Mouse (Mus musculus) ovary, postnatal 10 days (tissue): ENCODE results near the gene Sort1.
A peak's percentile ranks its signal among the peaks of the same experiment; 100 is the strongest.

Source experiments
- DNase-seq: peaks from one replicate; pipeline ENCODE4 v3.0.0; 2022; ENCODE audit warnings: low spot score

Gene Sort1

DNA sequence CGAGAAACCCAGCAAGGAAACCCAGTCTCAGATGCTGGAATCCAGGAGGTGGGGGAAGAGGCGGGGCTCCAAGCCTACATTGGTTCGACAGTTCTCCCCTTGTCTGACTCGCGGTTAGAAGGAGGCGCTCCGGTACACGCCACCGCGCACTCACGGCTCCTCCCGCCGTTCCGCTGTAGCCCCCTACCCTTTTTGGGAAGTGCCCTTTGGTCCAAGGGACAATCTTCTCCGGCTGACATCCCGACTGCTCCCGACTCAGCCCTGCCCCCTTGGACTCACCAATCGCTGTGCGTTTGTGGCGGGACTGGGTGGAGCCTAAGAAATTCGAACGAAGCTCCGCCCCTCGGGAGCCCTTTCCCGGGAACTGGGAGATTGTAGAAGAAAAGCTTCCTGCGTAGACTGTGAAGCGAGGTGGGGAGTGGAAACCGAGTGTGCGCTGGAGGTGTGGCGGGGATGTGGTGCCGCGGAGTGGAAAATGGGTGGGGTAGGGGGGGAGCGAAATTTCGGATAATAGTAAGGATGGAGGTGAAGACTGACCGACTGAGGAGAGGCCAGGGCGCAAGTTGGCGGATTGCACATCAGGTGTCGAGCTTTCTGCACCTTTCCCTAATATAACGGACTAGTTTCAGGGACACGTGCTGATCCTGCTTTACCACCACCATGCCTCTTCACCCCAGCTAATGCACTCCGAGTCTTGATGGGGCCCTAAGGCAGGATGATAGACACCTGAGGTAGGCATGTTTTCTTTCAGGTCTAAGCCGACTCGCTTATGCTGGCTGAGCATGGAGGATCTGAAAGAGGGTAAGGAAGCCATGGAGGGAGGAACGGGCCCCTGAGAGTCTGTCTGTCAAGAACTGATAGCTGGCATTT, 99.8 kb downstream of the Sort1 start, which contains the start of gene Psrc1:
Psrc1 (plus strand) TSS at position 355 of the 870 bp plus-strand sequence.
- DNase-seq: peak; percentile 72

DNA sequence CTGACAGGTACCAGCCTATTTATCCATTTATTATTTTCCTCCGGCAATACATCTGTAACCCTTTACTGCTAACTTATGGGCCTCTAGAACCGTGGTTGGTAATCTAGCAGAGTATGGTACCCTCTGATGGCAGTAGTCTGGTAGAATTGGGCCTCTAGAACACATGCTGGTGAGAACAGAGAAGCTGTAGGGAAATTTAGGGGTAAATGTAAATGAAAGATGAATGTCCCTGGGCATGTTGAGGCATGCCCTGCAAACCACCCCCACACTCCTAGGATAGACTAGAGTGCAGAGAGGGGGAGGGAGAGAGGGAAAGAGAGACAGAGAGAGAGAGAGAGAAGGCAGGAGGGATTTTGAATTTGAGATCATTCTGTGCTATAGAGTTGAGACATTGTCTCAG, 100.5 kb downstream of the Sort1 start:
- DNase-seq: no peak

DNA sequence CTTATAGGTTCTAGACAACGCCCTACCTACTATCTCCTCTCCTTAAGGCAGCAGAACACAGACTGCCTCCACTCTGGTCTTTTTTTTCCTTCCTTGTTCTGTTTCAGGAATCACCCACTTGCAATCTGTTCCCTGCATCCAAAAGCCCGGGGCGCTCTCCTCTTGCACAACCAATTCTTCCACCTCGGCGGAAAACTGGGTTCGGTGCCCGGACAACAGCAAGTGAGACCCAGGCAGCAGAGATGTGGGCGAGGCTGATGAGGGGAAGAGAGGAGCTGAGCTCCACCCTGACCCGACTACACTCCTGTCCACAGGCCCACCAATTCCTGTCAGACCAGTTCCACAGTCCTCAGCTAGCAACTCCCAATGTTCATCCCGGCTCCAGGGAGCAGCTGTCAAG, 102.3 kb downstream of the Sort1 start:
- DNase-seq: no peak

DNA sequence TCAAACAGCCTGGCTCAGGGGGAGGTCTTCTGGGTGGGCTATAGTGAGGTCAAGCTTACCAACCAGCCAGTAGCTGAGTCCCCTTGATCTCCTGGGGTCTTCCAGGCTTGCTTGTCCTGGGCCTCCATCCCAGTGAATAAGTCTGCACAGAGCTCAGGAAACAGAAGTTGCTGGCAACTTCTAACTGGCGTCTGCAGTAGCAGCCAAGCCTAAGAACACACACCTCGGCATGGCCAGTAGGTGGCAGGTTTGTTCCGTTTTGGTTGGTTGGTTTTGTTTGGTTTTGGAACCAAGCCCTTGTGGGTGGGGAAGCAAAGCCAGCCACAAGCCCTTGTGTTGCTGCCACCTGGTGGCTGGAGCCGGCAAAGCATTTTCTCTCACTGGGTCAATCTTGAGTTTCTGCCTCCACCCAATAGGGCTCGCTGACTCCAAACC, 105.2 kb downstream of the Sort1 start:
- DNase-seq: peak; percentile 97

DNA sequence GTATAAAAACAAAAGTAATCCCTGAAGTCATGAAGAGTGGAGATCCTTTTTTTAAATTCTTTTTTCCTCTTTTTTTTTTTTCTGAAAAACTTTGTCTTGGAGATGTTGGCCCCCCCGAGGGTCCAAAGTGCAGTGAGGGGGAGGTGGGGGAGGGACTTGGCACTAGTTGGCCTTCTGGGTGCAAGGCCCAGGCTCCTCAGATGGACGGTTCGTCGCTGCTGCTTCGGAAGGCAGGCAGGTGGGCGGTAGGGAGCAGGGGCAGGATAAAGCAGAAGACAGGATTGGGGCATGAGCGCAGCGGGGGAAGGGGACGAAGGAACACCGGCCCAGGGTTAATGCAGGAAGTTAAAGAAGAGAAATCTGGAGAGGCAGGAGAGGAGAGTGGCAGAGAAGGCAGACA, 108.4 kb downstream of the Sort1 start:
- DNase-seq: no peak

DNA sequence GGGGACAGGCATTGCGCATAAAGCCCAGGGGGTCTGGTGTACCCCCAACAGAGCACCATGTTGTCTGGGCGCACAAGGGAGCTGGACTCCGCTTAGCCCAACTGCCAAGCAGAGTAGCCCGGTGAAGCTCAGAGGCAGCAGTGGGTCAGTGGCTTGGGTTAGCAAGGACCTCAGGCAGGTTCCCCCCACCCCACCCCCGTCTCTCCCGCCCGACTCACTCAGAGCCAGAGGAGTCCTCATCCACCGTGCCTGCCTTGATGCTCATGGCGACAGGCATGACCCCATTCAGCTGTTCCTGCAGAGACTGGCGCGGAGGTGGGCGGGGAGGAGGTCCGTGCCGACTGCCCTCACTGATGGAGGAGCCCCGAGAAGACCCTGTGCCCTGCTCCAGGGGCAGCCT, 108.9 kb downstream of the Sort1 start:
- no peak for DNase-seq

DNA sequence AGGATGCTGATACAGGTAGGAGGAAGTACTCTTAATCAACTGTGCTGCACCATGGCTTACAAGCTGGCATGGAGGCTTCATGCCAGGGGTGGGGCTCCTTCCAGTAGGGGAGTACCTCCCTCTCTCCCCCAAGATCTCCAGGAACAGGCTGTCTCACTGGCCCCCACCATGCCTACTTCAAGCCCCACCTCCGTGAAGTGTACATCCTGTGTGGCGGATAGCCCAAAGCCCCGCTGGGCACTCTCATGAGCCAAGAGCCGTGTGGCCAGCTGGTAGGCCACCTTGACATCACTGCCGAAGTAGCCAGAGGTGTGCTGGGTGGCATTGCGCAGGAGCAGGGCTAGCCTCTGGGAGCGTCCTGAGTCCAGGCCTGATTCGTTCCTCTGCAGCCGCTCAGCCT, 114.4 kb downstream of the Sort1 start:
- DNase-seq: no peak

DNA sequence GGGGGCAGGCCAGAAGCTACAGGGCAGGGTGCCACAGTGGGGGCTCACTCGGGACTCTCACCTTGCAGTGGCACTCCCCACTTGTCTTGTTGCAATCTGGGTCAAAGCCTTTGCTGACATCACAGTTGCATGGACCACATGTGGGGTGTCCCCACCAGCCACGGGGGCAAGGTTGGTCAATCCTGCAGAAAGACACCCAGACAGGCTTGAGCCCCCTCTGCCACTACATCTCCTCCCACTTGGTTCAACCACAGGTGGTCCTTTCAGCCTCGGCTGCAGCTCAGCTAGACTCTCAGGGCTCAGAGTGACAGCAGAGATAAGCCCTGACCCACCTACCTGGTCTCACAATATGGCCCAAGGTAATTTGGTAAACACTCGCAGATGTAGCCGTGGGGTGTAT, 116.6 kb downstream of the Sort1 start:
- no peak for DNase-seq

DNA sequence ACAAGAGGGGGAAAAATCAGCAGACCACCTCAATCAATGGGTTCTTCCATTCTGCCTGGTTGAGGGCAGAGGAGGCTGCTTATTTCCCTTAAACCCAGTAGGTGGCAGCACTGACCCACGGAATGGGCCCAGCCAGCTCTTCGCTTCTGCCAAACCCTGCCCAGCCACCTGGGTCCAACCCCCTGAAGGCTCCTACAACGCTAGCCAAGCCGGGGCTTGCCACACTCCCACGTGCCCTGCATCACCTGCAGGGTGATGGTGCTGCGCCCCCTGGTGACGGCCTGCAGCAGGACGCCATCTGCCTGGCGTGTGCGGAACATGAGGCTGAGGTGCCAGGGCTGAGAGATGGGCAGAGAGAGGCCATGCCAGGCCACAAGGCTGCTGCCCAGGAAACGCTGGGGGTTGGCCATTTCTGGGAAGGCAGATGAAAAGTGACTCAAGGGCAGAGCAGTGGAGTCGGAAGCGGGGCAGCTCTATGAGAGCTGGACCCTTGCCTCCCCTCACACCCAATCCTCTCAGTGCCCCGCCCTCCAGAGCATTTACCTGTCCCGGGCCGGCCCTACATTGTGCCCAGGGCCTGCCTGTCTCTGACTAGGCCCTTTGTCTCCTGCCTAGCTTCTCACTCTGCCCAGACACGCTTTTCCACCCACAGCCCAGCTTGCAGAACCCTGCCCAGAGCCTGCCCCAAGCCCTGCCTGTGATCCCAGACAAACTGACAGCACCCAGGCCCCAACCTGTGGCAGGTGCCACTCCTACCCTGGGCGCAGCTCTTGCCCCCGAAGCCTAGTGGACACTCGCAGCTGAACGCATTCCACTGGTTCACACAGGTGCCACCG, 118.0 kb downstream of the Sort1 start:
- DNase-seq: peak; percentile 59

DNA sequence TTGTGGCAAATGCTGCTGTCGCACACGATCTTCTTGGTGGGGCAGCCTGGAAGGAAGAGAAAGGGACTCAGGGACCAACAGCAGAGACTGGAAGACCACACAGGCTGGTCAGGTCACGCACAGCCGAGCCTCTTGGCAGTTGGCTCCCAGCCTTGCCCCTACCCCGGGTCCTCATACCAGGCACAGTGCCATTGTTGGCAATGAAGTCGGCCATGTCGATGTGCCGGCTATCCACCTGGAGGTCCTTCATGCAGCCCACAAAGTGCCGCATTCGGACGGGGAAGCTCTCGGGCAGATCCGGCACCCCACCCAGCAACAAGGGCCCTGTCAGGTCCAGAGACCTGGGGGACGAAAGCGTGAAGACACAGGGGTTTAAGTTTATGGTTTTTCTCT, 118.6 kb downstream of the Sort1 start:
- no peak for DNase-seq

DNA sequence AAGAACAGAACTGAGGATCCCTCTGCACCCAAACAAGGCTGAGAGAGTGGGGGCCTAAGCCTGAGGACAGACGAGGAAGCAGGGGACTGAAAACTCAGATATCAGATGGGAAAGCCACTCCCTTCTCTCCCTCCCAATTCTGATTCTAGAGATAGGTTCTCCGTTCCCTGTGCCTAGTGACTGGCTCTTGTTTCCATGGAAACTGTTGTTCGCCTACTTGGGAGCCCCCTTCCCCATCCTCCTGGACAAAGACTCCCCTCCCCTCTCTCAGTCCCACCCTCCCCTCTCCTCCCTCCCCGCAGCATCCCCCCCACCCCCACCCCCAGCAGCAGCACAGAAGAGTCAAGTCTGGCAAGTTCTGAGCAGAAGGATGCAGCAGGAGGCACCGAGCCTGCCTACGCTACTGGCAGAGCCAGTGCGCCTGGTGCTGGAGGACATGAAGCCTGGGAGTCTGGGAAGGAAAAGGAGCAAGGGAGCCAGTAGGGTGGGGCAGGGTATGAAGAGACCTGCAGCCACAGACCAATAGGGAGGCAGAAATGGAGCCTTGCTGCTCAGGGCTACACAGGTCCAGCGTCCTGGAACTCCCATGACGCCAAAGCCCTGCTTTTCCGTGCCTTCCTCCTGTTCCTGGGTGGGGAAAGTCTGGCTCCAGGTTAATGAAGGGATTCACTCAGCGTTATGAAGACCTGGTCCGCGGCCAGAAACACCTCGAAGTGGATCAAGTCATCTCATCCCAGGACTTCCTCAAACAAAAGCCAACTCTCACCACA, 121.8 kb downstream of the Sort1 start:
- no peak for DNase-seq

DNA sequence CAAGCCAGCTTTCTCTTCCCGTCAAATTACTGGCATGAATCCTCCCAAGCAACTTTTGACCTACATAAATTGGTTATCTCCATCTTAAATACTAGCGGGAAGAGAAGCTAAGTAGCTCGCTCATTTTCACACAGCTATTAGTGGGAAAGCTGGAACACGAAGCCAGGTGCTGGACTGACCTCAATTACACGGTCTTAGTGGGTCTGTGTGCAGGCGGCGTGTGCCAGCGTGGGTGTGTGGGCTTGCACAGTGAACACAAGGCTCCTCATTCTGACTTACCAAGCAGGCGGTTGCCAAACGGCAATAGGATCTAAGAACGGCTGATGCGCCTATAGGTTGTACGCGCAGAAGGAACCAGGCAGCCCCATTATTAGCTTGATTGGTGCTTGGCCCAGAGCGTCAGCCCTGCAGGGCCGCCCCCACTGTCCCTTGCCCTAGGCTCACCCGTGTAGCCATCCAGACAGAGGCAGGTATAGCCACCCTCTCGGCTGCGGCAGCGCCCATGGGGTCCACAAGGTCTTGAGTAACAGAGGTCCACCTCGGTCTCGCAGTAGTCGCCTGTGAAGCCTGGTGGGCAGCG, 122.5 kb downstream of the Sort1 start:
- DNase-seq: no peak

DNA sequence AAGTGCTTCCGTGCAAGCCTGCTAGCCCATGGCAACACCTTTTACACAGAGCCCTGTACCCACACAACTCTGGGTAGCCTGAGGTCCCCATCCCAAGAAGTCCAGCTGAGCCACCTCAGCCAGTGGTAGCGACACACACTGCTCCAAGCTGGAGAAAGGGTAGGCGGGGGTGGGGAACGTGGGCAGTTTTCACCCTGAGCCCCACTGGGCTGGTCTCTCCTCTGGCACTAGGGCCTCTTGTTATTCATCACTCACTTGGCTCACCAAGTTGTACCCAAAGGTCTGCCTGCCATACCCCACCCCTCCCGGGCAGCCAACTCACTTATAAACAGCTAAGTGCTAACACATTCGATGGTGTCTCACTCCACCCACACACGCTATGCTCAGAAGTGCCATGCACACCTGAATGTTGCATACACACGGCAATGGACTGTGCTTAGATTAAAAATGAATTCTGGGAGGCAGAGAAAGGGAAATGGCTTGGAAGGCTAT, 124.7 kb downstream of the Sort1 start:
- no peak for DNase-seq

DNA sequence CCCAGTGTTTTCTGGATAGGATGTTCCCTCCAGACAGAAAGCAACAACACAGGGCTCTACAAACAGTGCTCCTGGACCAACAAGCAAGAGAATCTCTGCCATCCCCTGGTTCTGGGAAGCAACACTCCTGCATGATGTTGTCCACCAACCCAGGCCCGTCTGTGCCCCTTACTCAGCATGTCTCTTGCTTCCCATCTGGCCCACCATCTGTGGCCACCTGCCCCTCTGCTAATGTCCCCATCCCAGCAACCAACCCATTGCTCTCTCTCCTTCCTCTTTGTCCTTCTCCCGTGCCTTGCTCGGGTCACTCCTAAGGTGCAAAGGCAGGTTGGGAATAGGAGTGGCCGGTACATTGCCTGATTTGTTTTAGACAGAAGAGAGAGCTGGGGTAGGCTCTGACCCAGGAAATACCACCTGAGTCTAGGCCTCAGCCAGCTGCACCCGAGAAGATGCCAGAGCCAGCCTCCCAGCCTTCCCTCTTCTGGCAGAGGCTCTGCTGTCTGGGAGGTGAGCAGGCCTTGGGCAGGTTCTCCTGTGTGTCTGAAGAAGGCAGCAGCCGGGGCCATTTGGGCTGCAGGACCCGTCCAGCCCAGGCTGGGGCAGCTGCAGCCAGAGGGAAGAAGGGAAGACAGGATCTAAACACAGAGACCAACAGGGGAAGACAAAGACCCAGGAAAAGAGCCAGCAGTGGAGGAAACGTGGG, 125.9 kb downstream of the Sort1 start:
- DNase-seq: no peak

DNA sequence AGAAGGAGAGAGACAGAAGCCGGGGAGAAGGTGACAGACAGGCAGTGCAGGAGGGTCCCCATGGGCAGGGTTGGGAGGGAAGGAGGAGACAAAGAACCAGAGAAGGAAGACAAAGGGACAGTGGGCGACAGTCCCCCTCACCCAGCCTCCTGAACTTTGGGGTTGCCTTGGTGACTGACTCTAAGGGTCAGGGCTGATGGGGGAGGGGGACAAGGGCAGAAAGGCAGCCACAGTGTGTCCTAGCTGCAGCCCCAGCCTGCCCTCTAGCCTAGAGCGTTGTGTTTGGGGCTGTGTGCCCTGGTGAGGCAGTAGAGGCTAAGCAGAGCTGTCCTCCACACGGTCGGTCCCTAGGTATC, 126.5 kb downstream of the Sort1 start:
- DNase-seq: no peak
